Mouse (Mus musculus): ENCODE data around the gene Ampd3.

- TF ChIP-seq CTCF (IDR thresholded peaks at IDR 0.05; ENCODE audit: extremely low read depth, insufficient read length, insufficient replicate concordance, low read depth, low read length) (no peak), POLR2A (IDR thresholded peaks at IDR 0.05; ENCODE audit: low read depth, low read length) (no peak)
These were observed 24.2 kb downstream of the Ampd3 start for GRCm38 (mm10) chr7:110792201-110792600.

Data from small intestine, adult 2 months (tissue).